Mouse (Mus musculus) myocyte (in vitro differentiated cells): ENCODE results near the gene Gm9918. TPM values are rescaled to one million over a fixed set of nuclear protein-coding genes. Genes with fewer than 3 reads are reported as not detected.

Experiments
- H3K27me3 ChIP-seq: one replicate; pipeline ENCODE4 v1.6.1; 2011; ENCODE audit not compliant: control insufficient read depth, insufficient read depth, insufficient read length
- H3K36me3 ChIP-seq: one replicate; pipeline ENCODE4 v1.6.1; 2011; ENCODE audit not compliant: control insufficient read depth, insufficient read depth
- H3K4me2 ChIP-seq: one replicate; pipeline ENCODE4 v1.6.1; 2011; ENCODE audit warnings: low read depth, control low read depth
- H3K4me3 ChIP-seq: one replicate; pipeline ENCODE4 v1.5.1; 2011; ENCODE audit warnings: mild to moderate bottlenecking, control low read depth, moderate library complexity
- H3K79me2 ChIP-seq: one replicate; pipeline ENCODE4 v1.6.1; 2011; ENCODE audit not compliant: control insufficient read depth, insufficient read depth
- H3ac ChIP-seq: one replicate; pipeline ENCODE4 v1.6.1; 2011; ENCODE audit not compliant: control insufficient read depth, insufficient read length
- CEBPB ChIP-seq: IDR thresholded peaks from 2 replicates; pipeline ENCODE4 v1.6.1; 2011; ENCODE audit warnings: mild to moderate bottlenecking, moderate library complexity; ENCODE audit not compliant: poor library complexity, insufficient read depth, severe bottlenecking
- E2F4 ChIP-seq: IDR thresholded peaks from one replicate; pipeline ENCODE4 v1.6.1; 2011; ENCODE audit warnings: mild to moderate bottlenecking, control low read depth, moderate library complexity; ENCODE audit not compliant: insufficient read depth
- MAX ChIP-seq: IDR thresholded peaks from one replicate; pipeline ENCODE4 v1.6.1; 2011; ENCODE audit warnings: low read depth, mild to moderate bottlenecking, control low read depth
- MYOD1 ChIP-seq, 3 experiments: IDR thresholded peaks; one replicate each; pipeline ENCODE4 v1.6.1; 2011; ENCODE audit warnings: control low read depth in 2 of 3, low read depth in 2 of 3, mild to moderate bottlenecking in 2 of 3, moderate library complexity in 1 of 3; ENCODE audit not compliant: insufficient read length in 2 of 3, control insufficient read depth in 1 of 3
- MYOG ChIP-seq, 3 experiments: IDR thresholded peaks; one replicate each; pipeline ENCODE4 v1.6.1; 2011; ENCODE audit warnings: control low read depth in 2 of 3, low read depth in 2 of 3, mild to moderate bottlenecking in 2 of 3; ENCODE audit not compliant: insufficient read length in 2 of 3, control insufficient read depth in 1 of 3, insufficient read depth in 1 of 3
- POLR2A ChIP-seq: IDR thresholded peaks from one replicate; pipeline ENCODE4 v1.6.1; 2011; ENCODE audit warnings: low read depth, mild to moderate bottlenecking, control low read depth, moderate library complexity; ENCODE audit not compliant: insufficient read length
- POLR2AphosphoS2 ChIP-seq: IDR thresholded peaks from one replicate; pipeline ENCODE4 v1.6.1; 2011; ENCODE audit warnings: low read depth, control low read depth; ENCODE audit not compliant: insufficient read length
- REST ChIP-seq: IDR thresholded peaks from one replicate; pipeline ENCODE4 v1.6.1; 2011; ENCODE audit warnings: mild to moderate bottlenecking, control low read depth, moderate library complexity; ENCODE audit not compliant: insufficient read depth, insufficient read length
- SRF ChIP-seq: IDR thresholded peaks from one replicate; pipeline ENCODE4 v1.6.1; 2011; ENCODE audit warnings: low read depth; ENCODE audit not compliant: control insufficient read depth, insufficient read length
- TCF12 ChIP-seq: IDR thresholded peaks from one replicate; pipeline ENCODE4 v1.6.1; 2011; ENCODE audit warnings: mild to moderate bottlenecking, control low read depth; ENCODE audit not compliant: poor library complexity, insufficient read depth, severe bottlenecking
- TCF3 ChIP-seq: IDR thresholded peaks from one replicate; pipeline ENCODE4 v1.6.1; 2011; ENCODE audit warnings: low read depth, control low read depth; ENCODE audit not compliant: insufficient read length
- USF1 ChIP-seq: IDR thresholded peaks from one replicate; pipeline ENCODE4 v1.6.1; 2011; ENCODE audit warnings: low read depth, mild to moderate bottlenecking, control low read depth, moderate library complexity
- polyA plus RNA-seq: library from polyadenylated mRNA; unstranded; fragments of >200 nt; fragmentation: generic; extraction: Trizol; gene quantifications from one replicate; pipeline ENCODE4 v1.2.1, GENCODE M21; 2012; ENCODE audit warnings: missing spikeins

The Gm9918 gene
- polyA plus RNA-seq, 1 experiment: not detected

- H3K4me2 ChIP-seq: peak overlapping the region; percentile 93
- TF ChIP-seq REST (no peak), POLR2AphosphoS2 (no peak), POLR2A (no peak)
- H3K36me3 ChIP-seq: peaks cover 9% of the 10 kb centered on the region
- no peaks in the 10 kb centered on the region for H3K27me3 ChIP-seq
- H3K4me3 ChIP-seq: peak overlapping the region; percentile 77
- H3K79me2 ChIP-seq: peaks cover 23% of the 10 kb centered on the region
- no peak overlapping the region for H3ac ChIP-seq
These were observed 21.6 kb upstream of the Gm9918 start for GRCm38 (mm10) chr15:102248812-102249191.

DNA sequence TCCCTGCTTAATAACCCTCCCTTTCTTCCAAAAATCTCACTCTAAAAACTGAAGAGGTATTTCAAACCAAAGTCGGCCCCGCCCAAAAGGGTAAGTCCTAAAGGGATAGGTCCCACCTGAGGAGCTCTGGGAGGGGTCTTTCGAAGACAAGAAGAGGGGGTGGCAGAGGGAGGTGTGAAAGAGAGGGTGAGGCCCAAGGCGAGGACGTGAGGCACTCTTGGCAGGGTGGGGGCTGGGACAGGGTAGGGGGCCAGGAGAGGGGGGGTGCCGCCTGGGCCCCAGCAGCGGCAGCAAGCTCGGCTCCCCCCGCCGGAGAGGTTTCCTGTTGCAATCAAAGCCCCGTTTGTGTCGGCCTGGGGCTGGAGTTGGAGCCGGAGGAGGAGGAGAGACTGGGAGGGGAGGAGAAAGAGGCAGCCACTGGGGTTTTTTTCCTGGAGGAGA is 21.1 kb upstream of the Gm9918 start:
- peaks cover 9% of the 10 kb centered on the region for H3K36me3 ChIP-seq
- no peaks in the 10 kb centered on the region for H3K27me3 ChIP-seq
- peaks cover 18% of the 10 kb centered on the region for H3K79me2 ChIP-seq
- TF ChIP-seq E2F4 (no peak), TCF12 (no peak), CEBPB (no peak), MAX (no peak), POLR2A (no peak)
- H3K4me2 ChIP-seq: no peak overlapping the region
- H3K4me3 ChIP-seq: peak overlapping the region; percentile 77
- H3ac ChIP-seq: no peak overlapping the region

- H3K36me3 ChIP-seq: peaks cover 9% of the 10 kb centered on the region
- TF ChIP-seq MYOD1 (IDR thresholded peaks at IDR 0.05; ENCODE audit: control insufficient read depth in 1 of 3, insufficient read length in 2 of 3, low read depth in 2 of 3) (no peak), USF1 (no peak), MAX (no peak), MYOG (IDR thresholded peaks at IDR 0.05; ENCODE audit: control insufficient read depth in 1 of 3, insufficient read depth in 1 of 3, insufficient read length in 2 of 3, low read depth in 2 of 3) (no peak), CEBPB (no peak), TCF12 (no peak), E2F4 (no peak), TCF3 (no peak), POLR2A (no peak), REST (no peak), SRF (no peak), POLR2AphosphoS2 (no peak)
- no peak overlapping the region for H3ac ChIP-seq
- H3K4me2 ChIP-seq: no peak overlapping the region
- H3K79me2 ChIP-seq: peaks cover 11% of the 10 kb centered on the region
- H3K4me3 ChIP-seq: no peak overlapping the region
- no peaks in the 10 kb centered on the region for H3K27me3 ChIP-seq
These were observed 20.4 kb upstream of the Gm9918 start for GRCm38 (mm10) chr15:102249967-102250366.

GRCm38 (mm10) chr15:102250521-102250920 is 19.8 kb upstream of the Gm9918 start:
- Histone ChIP-seq H3K36me3 (peaks cover 9% of the 10 kb centered on the region), H3ac (no peak overlapping the region), H3K4me3 (no peak overlapping the region), H3K79me2 (peaks cover 5% of the 10 kb centered on the region), H3K4me2 (no peak overlapping the region), H3K27me3 (no peaks in the 10 kb centered on the region)
- TF ChIP-seq POLR2AphosphoS2 (no peak), MYOD1 (IDR thresholded peaks at IDR 0.05; ENCODE audit: control insufficient read depth in 1 of 3, insufficient read length in 2 of 3, low read depth in 2 of 3) (no peak), REST (no peak), USF1 (no peak)

- peak overlapping the region; percentile 92 for H3K4me2 ChIP-seq
- peaks cover 5% of the 10 kb centered on the region for H3K79me2 ChIP-seq
- no peak overlapping the region for H3ac ChIP-seq
- H3K27me3 ChIP-seq: no peaks in the 10 kb centered on the region
- H3K36me3 ChIP-seq: peaks cover 9% of the 10 kb centered on the region
- TF ChIP-seq MYOG (IDR thresholded peaks at IDR 0.05; ENCODE audit: control insufficient read depth in 1 of 3, insufficient read depth in 1 of 3, insufficient read length in 2 of 3, low read depth in 2 of 3): no peak
- TF ChIP-seq SRF: no peak
- TF ChIP-seq E2F4: no peak
- TF ChIP-seq MYOD1 (IDR thresholded peaks at IDR 0.05; ENCODE audit: control insufficient read depth in 1 of 3, insufficient read length in 2 of 3, low read depth in 2 of 3): no peak
- TF ChIP-seq POLR2AphosphoS2: no peak
- no peak for TF ChIP-seq TCF12
- TF ChIP-seq TCF3: no peak
- no peak for TF ChIP-seq MAX
- TF ChIP-seq CEBPB: no peak
- no peak for TF ChIP-seq USF1
- no peak for TF ChIP-seq REST
- no peak for TF ChIP-seq POLR2A
- H3K4me3 ChIP-seq: peak overlapping the region; percentile 52
These were observed 14.7 kb upstream of the Gm9918 start for GRCm38 (mm10) chr15:102255547-102256255.
